Mouse (Mus musculus) forebrain, embryonic 15.5 days (tissue): ENCODE results near the gene Bpifb2. TPM values are rescaled to one million over a fixed set of nuclear protein-coding genes. Genes with fewer than 3 reads are reported as not detected.

Source experiments
- ATAC-seq: fragments of 200-750 bp; cut with Nextera tagmentation; replicated peaks from 2 replicates; pipeline ENCODE4 v1.8.0; 2017; ENCODE audit warnings: mild to moderate bottlenecking, moderate TSS enrichment, moderate library complexity
- H3K27ac ChIP-seq: fragments of 300-500 bp; sonication (generic); replicated peaks from 2 replicates; pipeline ENCODE4 v1.5.1; 2015; ENCODE audit warnings: mild to moderate bottlenecking, inconsistent platforms
- H3K27me3 ChIP-seq: fragments of 300-500 bp; sonication (generic); 2 replicates; pipeline ENCODE4 v1.6.1; 2015; ENCODE audit warnings: inconsistent platforms
- H3K36me3 ChIP-seq: fragments of 300-500 bp; sonication (generic); 2 replicates; pipeline ENCODE4 v1.6.1; 2015; ENCODE audit warnings: mild to moderate bottlenecking, inconsistent platforms
- H3K4me1 ChIP-seq: fragments of 300-500 bp; sonication (generic); 2 replicates; pipeline ENCODE4 v1.6.1; 2015; ENCODE audit warnings: inconsistent platforms
- H3K4me2 ChIP-seq: fragments of 300-500 bp; sonication (generic); replicated peaks from 2 replicates; pipeline ENCODE4 v1.6.1; 2015; ENCODE audit warnings: mild to moderate bottlenecking, inconsistent platforms
- H3K4me3 ChIP-seq: fragments of 300-500 bp; sonication (generic); 2 replicates; pipeline ENCODE4 v1.5.1; 2015; ENCODE audit warnings: mild to moderate bottlenecking, inconsistent platforms
- H3K9ac ChIP-seq: fragments of 300-500 bp; sonication (generic); replicated peaks from 2 replicates; pipeline ENCODE4 v1.6.1; 2015; ENCODE audit warnings: mild to moderate bottlenecking, inconsistent platforms
- H3K9me3 ChIP-seq: fragments of 300-500 bp; sonication (generic); 2 replicates; pipeline ENCODE4 v1.6.1; 2016; ENCODE audit warnings: inconsistent platforms
- WGBS: fragments of 180-500 bp; shearing (Covaris S2); methylation state at CpG from one replicate; pipeline ENCODE4 v1.1.7; 2015; ENCODE audit warnings: mixed read lengths; 5-methylcytosine and 5-hydroxymethylcytosine counted together
- polyA plus RNA-seq: library from polyadenylated mRNA; unstranded; fragments of >200 nt; fragmentation: Nextera tagmentation; extraction: Ambion mirVana; gene quantifications from 2 replicates; pipeline ENCODE4 v1.2.1, GENCODE M21; 2015

The Bpifb2 gene
- polyA plus RNA-seq, 1 experiment from 2014 or later, result not detected

DNA sequence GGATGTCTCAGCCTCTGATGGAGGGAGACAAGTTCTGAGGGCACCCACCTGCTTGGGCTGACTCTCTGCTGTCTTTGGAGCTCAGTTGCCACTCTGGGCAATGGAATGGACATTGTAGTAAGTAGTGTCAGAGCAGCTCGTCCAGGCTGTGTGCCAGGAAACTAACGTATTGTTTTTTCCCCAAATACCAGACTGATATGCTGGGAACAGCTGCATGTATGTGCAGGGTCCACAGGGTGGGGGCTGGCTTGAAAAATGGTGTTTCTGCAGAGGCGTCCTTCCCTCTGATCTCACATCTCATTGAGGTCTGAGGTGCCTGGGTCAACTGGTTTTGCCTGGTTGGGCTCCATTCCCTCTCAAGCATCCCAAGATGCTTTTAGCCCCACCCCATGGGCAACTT is 14.1 kb upstream of the Bpifb2 start:
- no peaks in the 10 kb centered on the region for H3K27me3 ChIP-seq
- H3K9ac ChIP-seq, result no peak overlapping the region
- H3K9me3 ChIP-seq, result no peaks in the 10 kb centered on the region
- H3K36me3 ChIP-seq, result no peaks in the 10 kb centered on the region
- 68% methylated on average over 3 of the region's 3 CpGs for WGBS
- H3K27ac ChIP-seq, result no peak overlapping the region
- no peak overlapping the region for H3K4me3 ChIP-seq
- no peaks in the 10 kb centered on the region for H3K4me1 ChIP-seq
- ATAC-seq, result no peak
- no peak overlapping the region for H3K4me2 ChIP-seq

DNA sequence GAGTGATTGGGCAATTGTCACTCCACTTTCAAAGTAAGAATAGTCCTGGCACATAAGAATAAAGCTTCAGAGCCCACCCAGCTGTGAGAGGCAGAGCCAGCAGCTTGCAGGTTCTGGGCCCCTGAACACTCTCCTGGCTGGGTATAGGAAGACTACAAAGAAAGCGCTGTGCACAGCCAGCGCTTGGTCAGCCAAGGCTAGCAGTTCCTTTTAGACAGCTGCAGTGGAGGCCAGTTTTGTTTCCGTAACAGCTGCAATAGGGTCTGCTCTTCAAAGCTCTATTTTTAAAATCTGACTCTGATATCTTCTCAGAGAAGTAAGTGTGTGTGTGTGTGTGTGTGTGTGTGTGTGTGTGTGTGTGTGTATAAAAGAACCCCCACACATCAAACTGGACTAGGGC is 12.9 kb upstream of the Bpifb2 start:
- Histone ChIP-seq H3K9me3 (no peaks in the 10 kb centered on the region), H3K27me3 (no peaks in the 10 kb centered on the region), H3K9ac (no peak overlapping the region), H3K27ac (no peak overlapping the region), H3K4me3 (no peak overlapping the region), H3K36me3 (no peaks in the 10 kb centered on the region), H3K4me1 (no peaks in the 10 kb centered on the region), H3K4me2 (no peak overlapping the region)
- 83% methylated on average over 3 of the region's 3 CpGs for WGBS
- no peak for ATAC-seq

DNA sequence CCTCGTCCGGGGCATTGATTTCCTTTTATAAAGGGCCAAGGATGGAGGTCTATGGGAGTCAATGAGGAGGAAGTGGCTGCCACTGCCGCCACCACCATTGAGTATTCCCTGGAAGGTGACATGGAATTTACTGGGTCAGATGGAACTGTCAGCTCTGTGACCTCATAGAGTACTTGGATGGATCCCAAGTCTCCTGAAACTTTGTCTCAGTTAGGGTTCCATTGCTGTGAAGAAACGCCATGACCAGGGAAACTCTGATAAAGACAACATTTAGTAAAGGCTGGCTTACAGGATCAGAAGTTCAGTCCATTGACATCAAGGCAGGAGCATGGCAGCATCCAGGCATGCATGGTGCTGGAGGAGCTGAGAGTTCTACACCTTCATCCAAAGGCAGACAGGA is 3.9 kb upstream of the Bpifb2 start, which contains the start of gene Sun5:
Gene Sun5 (minus strand): TSS at position 101 of the 400 bp plus-strand sequence.
- WGBS, result 85% methylated on average over 4 of the region's 4 CpGs
- no peaks in the 10 kb centered on the region for H3K9me3 ChIP-seq
- H3K36me3 ChIP-seq, result no peaks in the 10 kb centered on the region
- H3K9ac ChIP-seq, result no peak within 1 kb of the TSS
- H3K27me3 ChIP-seq, result no peaks in the 10 kb centered on the region
- no peak within 1 kb of the TSS for H3K4me2 ChIP-seq
- 0 out of 2 replicates have a peak, but pooled peaks cover 2% of the 10 kb centered on the region for H3K4me1 ChIP-seq
- ATAC-seq, result no peak
- H3K27ac ChIP-seq, result no peak within 1 kb of the TSS
- no peak within 1 kb of the TSS for H3K4me3 ChIP-seq

DNA sequence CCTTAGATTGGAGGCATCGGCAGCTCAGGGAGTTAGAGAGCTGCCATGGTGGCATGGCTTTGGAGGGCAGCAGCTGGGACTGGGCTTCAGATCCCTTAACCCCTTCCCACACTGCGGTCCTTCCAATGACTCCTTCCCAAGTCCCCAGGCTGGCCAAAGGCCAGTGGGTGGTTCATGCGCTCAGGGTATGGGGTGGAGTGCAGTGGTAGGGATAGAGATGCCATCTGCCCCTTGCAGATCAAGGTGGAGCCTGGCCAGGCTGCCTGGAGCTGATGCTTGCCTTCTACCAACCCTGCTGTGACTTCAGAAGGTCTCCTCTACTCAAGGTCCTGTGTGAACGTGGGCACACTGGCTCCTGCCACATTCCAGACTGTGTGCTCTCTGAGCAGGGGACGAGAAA is 24.3 kb downstream of the Bpifb2 start:
- H3K9me3 ChIP-seq, result no peaks in the 10 kb centered on the region

DNA sequence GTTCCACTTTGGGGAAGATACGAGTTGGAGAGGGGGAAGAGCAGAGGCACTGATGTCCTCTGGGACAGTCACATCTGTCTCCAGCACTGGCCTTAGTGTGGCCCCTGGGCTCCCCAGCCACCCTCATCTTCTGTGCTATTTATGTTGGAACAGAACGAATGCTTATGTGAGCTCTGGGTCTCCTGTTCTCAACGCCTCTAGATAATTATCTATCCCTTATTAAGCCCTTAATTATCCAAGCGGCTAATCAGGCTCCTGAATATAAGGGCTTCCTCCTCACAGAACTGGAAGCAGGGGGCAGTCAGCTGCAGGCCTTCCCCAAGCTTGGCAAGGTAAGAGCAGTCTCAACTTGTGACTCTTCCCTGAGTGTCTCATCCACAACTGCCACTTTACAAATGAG is 25.2 kb downstream of the Bpifb2 start, which contains the start of gene Bpifb6:
Gene Bpifb6 (plus strand): TSS at position 301 of the 400 bp plus-strand sequence.
- H3K9me3 ChIP-seq, result no peaks in the 10 kb centered on the region
- H3K4me1 ChIP-seq, result no peaks in the 10 kb centered on the region
- no peak within 1 kb of the TSS for H3K4me2 ChIP-seq
- no peaks in the 10 kb centered on the region for H3K36me3 ChIP-seq
- no peak for ATAC-seq
- no peaks in the 10 kb centered on the region for H3K27me3 ChIP-seq
- H3K4me3 ChIP-seq, result no peak within 1 kb of the TSS
- 31% methylated on average over 4 of the region's 4 CpGs for WGBS
- H3K27ac ChIP-seq, result no peak within 1 kb of the TSS
- no peak within 1 kb of the TSS for H3K9ac ChIP-seq

More for the DNA sequence above, 24.3 kb downstream of the Bpifb2 start:
- 71% methylated on average over 5 of the region's 5 CpGs for WGBS
- no peak overlapping the region for H3K9ac ChIP-seq
- no peak for ATAC-seq
- H3K27ac ChIP-seq, result no peak overlapping the region
- H3K4me3 ChIP-seq, result no peak overlapping the region
- H3K4me2 ChIP-seq, result no peak overlapping the region
- H3K36me3 ChIP-seq, result no peaks in the 10 kb centered on the region
- no peaks in the 10 kb centered on the region for H3K4me1 ChIP-seq
- no peaks in the 10 kb centered on the region for H3K27me3 ChIP-seq

DNA sequence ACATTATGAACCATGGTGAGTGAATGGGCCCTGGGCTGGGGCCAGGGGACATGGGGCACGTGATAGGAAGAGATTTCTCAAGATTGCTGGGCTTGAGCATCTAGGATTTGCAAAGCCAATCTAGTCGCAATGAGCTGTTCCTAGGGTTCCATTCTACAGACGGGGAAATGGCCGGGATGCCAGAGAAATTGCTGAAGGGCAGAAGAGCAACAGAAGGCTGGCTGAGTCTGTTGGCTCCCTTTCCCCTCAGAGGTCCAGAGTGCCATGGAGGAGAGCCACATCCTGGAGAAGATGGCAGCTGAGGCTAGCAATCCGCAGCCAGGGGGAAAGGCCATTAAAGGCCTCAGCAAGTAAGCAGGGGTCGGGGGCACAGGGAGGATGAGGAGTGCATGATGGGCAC is 27.9 kb downstream of the Bpifb2 start:
- no peaks in the 10 kb centered on the region for H3K4me1 ChIP-seq
- no peak overlapping the region for H3K4me2 ChIP-seq
- H3K9ac ChIP-seq, result no peak overlapping the region
- H3K27ac ChIP-seq, result no peak overlapping the region
- no peaks in the 10 kb centered on the region for H3K36me3 ChIP-seq
- no peak for ATAC-seq
- no peak overlapping the region for H3K4me3 ChIP-seq
- H3K27me3 ChIP-seq, result no peaks in the 10 kb centered on the region
- WGBS, result 77% methylated on average over 6 of the region's 6 CpGs
- H3K9me3 ChIP-seq, result no peaks in the 10 kb centered on the region

DNA sequence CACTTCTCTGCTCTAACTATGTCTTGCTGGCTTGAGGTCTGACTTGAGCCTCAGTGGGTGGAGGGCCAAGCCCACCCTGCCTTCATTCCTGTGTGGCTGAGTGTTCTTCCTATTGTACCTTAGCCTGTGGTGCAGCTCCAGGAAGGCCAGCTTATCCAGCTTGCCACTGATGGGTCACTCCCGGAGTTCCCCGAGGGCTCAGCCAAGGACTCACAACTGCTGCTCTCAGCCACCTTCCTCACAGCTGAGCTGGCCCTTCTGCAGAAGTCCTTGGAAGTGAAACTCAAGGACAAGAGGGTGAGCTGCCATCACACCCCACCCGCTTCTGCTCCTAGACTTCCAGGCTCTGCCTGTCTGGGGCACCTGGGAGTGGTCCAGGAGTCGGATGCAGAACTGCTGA is 31.8 kb downstream of the Bpifb2 start:
- WGBS, result 91% methylated on average over 4 of the region's 4 CpGs
- H3K4me2 ChIP-seq, result no peak overlapping the region
- ATAC-seq, result no peak
- H3K27me3 ChIP-seq, result no peaks in the 10 kb centered on the region
- H3K9ac ChIP-seq, result no peak overlapping the region
- H3K9me3 ChIP-seq, result no peaks in the 10 kb centered on the region
- H3K4me3 ChIP-seq, result no peak overlapping the region
- H3K27ac ChIP-seq, result no peak overlapping the region
- no peaks in the 10 kb centered on the region for H3K4me1 ChIP-seq
- H3K36me3 ChIP-seq, result no peaks in the 10 kb centered on the region

DNA sequence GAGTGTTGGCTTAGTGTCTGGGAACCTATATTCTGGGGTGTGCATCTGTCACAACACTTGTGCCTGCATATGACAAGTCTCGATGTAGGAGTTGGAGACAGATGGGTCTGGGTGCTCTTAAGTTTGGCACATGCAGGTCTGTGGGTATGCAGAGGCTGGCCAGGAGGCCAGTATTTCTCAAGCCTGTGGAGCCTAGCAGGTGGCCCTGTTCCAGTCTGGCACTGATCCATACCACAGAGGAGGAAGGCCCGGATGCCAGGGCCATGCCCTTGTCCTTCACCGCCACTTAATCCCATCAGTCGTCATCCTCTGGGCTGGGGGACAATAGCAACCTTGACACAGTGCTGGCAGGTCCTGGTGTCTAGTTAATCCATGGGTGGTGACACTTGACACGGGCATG is 39.3 kb downstream of the Bpifb2 start:
- no peaks in the 10 kb centered on the region for H3K9me3 ChIP-seq
- no peak overlapping the region for H3K9ac ChIP-seq
- H3K36me3 ChIP-seq, result no peaks in the 10 kb centered on the region
- H3K27me3 ChIP-seq, result no peaks in the 10 kb centered on the region
- H3K4me3 ChIP-seq, result no peak overlapping the region
- no peaks in the 10 kb centered on the region for H3K4me1 ChIP-seq
- H3K27ac ChIP-seq, result no peak overlapping the region
- 32% methylated on average over 5 of the region's 5 CpGs for WGBS
- no peak; the same call in 1 of the 2 replicates for ATAC-seq
- H3K4me2 ChIP-seq, result no peak overlapping the region

DNA sequence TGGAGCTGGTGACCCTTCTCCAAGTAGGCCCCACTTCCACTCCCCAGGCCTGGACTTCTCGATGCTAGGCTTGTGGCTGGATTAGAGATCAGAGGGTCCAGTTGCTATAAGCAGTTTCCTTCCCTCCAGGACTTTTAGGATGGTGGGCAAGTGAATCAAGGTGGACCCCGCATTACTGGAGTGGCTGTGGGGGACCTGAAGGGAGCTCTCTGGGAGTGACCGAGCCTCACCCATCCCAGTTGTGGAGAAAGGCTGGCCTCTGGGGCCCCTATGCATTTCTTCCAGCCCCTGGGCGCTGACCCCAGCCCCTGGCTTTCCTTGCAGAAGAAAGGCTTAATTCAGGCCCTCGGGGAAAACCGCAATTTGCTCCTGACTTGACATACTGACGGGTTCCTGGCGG is 43.1 kb downstream of the Bpifb2 start, which contains the start of gene Bpifb3:
Gene Bpifb3 (plus strand): TSS at position 301 of the 400 bp plus-strand sequence.
- no peaks in the 10 kb centered on the region for H3K9me3 ChIP-seq
- H3K4me3 ChIP-seq, result no peak within 1 kb of the TSS
- H3K4me2 ChIP-seq, result no peak within 1 kb of the TSS
- no peak for ATAC-seq
- H3K36me3 ChIP-seq, result no peaks in the 10 kb centered on the region
- H3K4me1 ChIP-seq, result no peaks in the 10 kb centered on the region
- no peak within 1 kb of the TSS for H3K27ac ChIP-seq
- WGBS, result 57% methylated on average over 8 of the region's 8 CpGs
- H3K27me3 ChIP-seq, result no peaks in the 10 kb centered on the region
- H3K9ac ChIP-seq, result no peak within 1 kb of the TSS

DNA sequence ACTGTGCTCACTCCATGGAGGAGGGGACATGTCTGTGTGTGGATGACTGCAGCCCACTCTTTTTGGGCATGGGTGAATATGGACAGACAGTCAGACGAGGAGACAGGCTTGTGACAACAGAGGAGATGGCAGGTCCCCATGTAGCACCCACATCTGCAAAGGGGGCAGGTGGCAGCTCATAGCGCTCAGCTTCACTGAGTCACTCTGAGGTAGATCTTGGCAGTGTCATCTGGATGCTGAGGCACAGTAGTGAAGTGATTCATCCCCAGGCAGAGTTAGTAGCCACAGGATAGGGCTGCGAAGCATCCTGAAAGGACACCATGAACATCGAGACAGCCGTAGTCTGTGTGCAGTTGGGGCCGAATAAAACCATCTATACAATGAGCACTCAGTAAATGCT is 46.4 kb downstream of the Bpifb2 start:
- 88% methylated on average over 6 of the region's 6 CpGs for WGBS
- ATAC-seq, result no peak

DNA sequence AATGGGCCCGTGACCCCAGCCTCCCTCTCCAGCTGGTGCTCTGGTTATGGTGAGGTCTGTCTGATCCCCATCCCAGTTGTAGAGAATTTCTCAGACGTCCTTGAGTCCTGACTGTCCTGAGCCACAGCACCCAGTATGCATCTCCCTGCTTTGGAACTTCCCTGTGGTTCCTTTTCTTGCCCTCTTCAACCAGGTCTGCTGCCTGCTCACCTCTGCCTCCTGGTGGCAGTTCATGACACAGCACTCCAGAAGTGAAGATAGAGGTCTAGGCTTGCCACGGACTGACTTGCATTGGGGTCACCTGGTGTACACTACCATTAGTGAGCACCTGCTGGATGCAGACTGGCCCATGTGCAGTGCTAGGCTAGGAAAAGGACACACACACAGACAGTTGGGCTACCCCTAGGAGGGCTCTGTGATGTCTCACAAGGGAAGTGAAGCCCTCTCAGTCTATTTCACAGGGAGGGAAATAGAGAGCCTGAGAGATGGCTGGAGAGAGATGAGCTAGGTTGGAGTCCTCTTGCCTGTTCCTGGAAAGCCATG is 55.1 kb downstream of the Bpifb2 start:
- no peaks in the 10 kb centered on the region for H3K36me3 ChIP-seq
- H3K9ac ChIP-seq, result no peak overlapping the region
- H3K4me1 ChIP-seq, result no peaks in the 10 kb centered on the region
- H3K4me2 ChIP-seq, result no peak overlapping the region
- H3K27ac ChIP-seq, result no peak overlapping the region
- H3K27me3 ChIP-seq, result no peaks in the 10 kb centered on the region
- H3K9me3 ChIP-seq, result no peaks in the 10 kb centered on the region
- H3K4me3 ChIP-seq, result no peak overlapping the region
- 43% methylated on average over 3 of the region's 3 CpGs for WGBS
- ATAC-seq, result peak; percentile 35; the same call in 1 of the 2 replicates

More for the DNA sequence above, 46.4 kb downstream of the Bpifb2 start:
- Histone ChIP-seq H3K27ac (no peak overlapping the region), H3K9me3 (no peaks in the 10 kb centered on the region), H3K36me3 (no peaks in the 10 kb centered on the region), H3K4me2 (no peak overlapping the region), H3K4me1 (no peaks in the 10 kb centered on the region), H3K27me3 (no peaks in the 10 kb centered on the region), H3K4me3 (no peak overlapping the region), H3K9ac (no peak overlapping the region)

DNA sequence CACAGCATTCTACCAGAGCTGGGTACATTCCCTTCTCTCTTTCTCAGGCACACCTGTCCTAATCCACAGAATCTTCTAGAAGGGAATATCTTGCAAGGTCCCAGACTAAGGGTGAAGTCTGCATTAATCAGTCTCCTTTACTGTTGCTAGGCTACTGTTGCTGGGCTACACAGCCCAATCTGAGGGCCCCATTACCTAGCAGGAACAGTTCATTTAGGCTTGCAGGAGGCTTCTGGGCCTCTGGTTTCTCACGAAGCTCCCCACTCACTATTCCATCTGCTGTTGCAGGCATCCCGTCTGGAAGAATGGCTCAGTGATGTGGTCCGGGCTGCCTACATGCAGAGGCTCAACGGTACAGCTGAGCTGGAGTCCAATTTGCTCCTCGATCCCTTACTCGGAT is 56.3 kb downstream of the Bpifb2 start:
- H3K36me3 ChIP-seq, result no peaks in the 10 kb centered on the region
- H3K27me3 ChIP-seq, result no peaks in the 10 kb centered on the region
- ATAC-seq, result peak; percentile 76
- whole genome bisulfite sequencing, result 49% methylated on average over 6 of the region's 6 CpGs
- no peak overlapping the region for H3K4me2 ChIP-seq
- no peaks in the 10 kb centered on the region for H3K9me3 ChIP-seq
- H3K27ac ChIP-seq, result no peak overlapping the region
- no peak overlapping the region for H3K4me3 ChIP-seq
- no peaks in the 10 kb centered on the region for H3K4me1 ChIP-seq
- H3K9ac ChIP-seq, result no peak overlapping the region

DNA sequence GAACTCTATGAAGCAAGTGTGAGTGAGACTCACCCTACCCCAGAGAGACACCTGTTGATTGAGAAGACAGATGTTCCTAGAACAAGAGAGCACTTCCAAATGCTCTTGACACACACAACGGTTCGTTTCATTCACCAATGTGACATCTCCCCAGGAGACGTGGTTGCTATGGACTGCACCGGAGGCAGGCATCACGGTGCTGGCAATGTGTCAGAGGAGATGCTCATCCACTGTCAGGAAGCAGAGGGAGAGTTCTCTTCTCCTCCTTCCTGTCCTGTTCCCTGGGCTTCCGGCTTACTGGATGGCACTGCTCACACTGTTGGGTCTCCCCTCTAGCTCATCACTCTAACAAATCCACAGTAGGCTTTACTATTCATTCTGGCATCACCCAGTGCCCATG is 58.5 kb downstream of the Bpifb2 start:
- no peaks in the 10 kb centered on the region for H3K27me3 ChIP-seq
- H3K4me3 ChIP-seq, result no peak overlapping the region
- H3K4me2 ChIP-seq, result no peak overlapping the region
- H3K9ac ChIP-seq, result no peak overlapping the region
- H3K9me3 ChIP-seq, result no peaks in the 10 kb centered on the region
- ATAC-seq, result no peak
- H3K4me1 ChIP-seq, result no peaks in the 10 kb centered on the region
- no peaks in the 10 kb centered on the region for H3K36me3 ChIP-seq
- no peak overlapping the region for H3K27ac ChIP-seq
- 58% methylated on average over 6 of the region's 6 CpGs for WGBS
